Mouse (Mus musculus) cerebellum, adult 2 months (tissue): ENCODE measurements at regions not wholly inside any gene's neighbourhood (a gene's known extent, or its start where the extent isn't known, plus 50 kb on each side); places are given as distances from the start of the nearest gene placed in this dataset.
A peak's percentile ranks its signal among the peaks of the same experiment; 100 is the strongest.

Experiments
- DNase-seq, 2 experiments: peaks; one replicate each; pipeline ENCODE4 v3.0.0; 2021
- H3K27ac ChIP-seq: fragments of 200-500 bp; 2 replicates; pipeline ENCODE4 v1.5.1; 2012; ENCODE audit warnings: low read length, control low read depth, inconsistent platforms; ENCODE audit not compliant: insufficient read depth
- H3K27me3 ChIP-seq: fragments of 200-500 bp; 2 replicates; pipeline ENCODE4 v1.6.1; 2012; ENCODE audit warnings: inconsistent platforms, mild to moderate bottlenecking, low read length, moderate library complexity; ENCODE audit not compliant: control insufficient read depth, insufficient read depth
- H3K4me1 ChIP-seq: fragments of 200-500 bp; 2 replicates; pipeline ENCODE4 v1.6.1; 2011; ENCODE audit warnings: low read length; ENCODE audit not compliant: control insufficient read depth, insufficient read depth
- H3K4me3 ChIP-seq: fragments of 200-500 bp; replicated peaks from 2 replicates; pipeline ENCODE3; 2011; ENCODE audit warnings: mild to moderate bottlenecking, low read depth, low read length, control low read depth; ENCODE audit not compliant: insufficient read depth
- CTCF ChIP-seq: fragments of 200-500 bp; IDR thresholded peaks from 2 replicates; pipeline ENCODE4 v1.5.1; 2011; ENCODE audit warnings: low read depth, mild to moderate bottlenecking, control low read depth, low read length, moderate library complexity, borderline replicate concordance; ENCODE audit not compliant: insufficient read depth
- POLR2A ChIP-seq: fragments of 200-500 bp; IDR thresholded peaks from 2 replicates; pipeline ENCODE4 v1.6.1; 2011; ENCODE audit warnings: low read length, control low read depth, borderline replicate concordance; ENCODE audit not compliant: insufficient read depth
- WGBS: fragments of 180-500 bp; shearing (Covaris S2); methylation state at CpG from one replicate; pipeline ENCODE4 v1.1.7; 2018; 5-methylcytosine and 5-hydroxymethylcytosine counted together

- TF ChIP-seq POLR2A = no peak
- no peak for TF ChIP-seq CTCF
- Histone ChIP-seq H3K27me3 (no peaks in the 10 kb centered on the region), H3K4me1 (peaks cover 7% of the 10 kb centered on the region; the same call in 1 of the 2 replicates), H3K4me3 (peak overlapping the region; percentile 16), H3K27ac (no peak overlapping the region)
- peak; percentile 12 to 14 for DNase-seq
- WGBS = 27% methylated on average over 6 of the region's 6 CpGs
Observed at GRCm38 (mm10) chr3:137547938-137548337, 73.5 kb upstream of the Ddit4l start.

- H3K27me3 ChIP-seq = no peaks in the 10 kb centered on the region
- DNase-seq = no peak
- no peak overlapping the region for H3K4me3 ChIP-seq
- WGBS = 97% methylated on average over 4 of the region's 4 CpGs
- H3K4me1 ChIP-seq = peaks cover 7% of the 10 kb centered on the region; the same call in 1 of the 2 replicates
- no peak for TF ChIP-seq POLR2A
- no peak for TF ChIP-seq CTCF
- no peak overlapping the region for H3K27ac ChIP-seq
Observed at GRCm38 (mm10) chr3:137550708-137551107, 70.7 kb upstream of the Ddit4l start.

GRCm38 (mm10) chr3:137552472-137553336 lies 68.7 kb upstream of the Ddit4l start:
- H3K4me3 ChIP-seq = no peak overlapping the region

GRCm38 (mm10) chr3:137560851-137561449 lies 60.5 kb upstream of the Ddit4l start:
- DNase-seq = peak; percentile 71 to 90
- Histone ChIP-seq H3K4me3 (no peak overlapping the region), H3K4me1 (peaks cover 6% of the 10 kb centered on the region), H3K27ac (no peak overlapping the region), H3K27me3 (no peaks in the 10 kb centered on the region)
- 12% methylated on average over 6 of the region's 6 CpGs for WGBS
- TF ChIP-seq POLR2A = no peak
- no peak for TF ChIP-seq CTCF

More at GRCm38 (mm10) chr3:137552472-137553336, 68.7 kb upstream of the Ddit4l start:
- Histone ChIP-seq H3K27me3 (no peaks in the 10 kb centered on the region), H3K4me1 (peaks cover 5% of the 10 kb centered on the region; the same call in 1 of the 2 replicates), H3K27ac (no peak overlapping the region)
- TF ChIP-seq CTCF = no peak
- no peak for TF ChIP-seq POLR2A
- WGBS = 84% methylated on average over 12 of the region's 12 CpGs
- DNase-seq = no peak

- DNase-seq = peak in 1 of 2 experiments; percentile 9
Observed at GRCm38 (mm10) chr3:137561986-137562385, 59.4 kb upstream of the Ddit4l start.

DNA sequence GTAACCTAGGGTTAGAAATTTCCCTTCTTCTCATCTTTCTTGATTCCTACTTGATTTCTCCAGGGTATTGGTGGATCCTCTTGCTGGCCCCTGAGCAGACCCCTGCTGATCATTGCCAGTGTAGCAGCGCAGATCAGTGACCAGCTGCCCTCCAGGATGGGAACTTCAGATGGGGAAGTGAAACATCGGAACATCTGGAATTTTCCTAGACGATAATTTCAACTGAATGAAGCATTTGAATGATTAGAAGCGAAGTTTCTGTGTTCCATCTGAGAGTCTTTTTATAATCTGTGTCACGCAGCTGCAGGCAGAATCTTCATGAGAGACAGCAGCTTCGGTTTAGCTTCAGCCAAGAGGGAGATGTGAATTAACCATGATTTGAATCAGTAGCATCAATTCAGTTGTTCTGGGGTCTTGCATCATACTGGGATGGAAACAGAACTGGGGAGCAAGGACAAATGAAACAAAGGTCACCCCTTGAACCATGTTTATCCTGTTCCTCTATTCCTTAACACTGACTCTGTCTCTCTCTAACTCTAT lies 57.8 kb upstream of the Ddit4l start:
- TF ChIP-seq POLR2A (no peak), CTCF (no peak)
- Histone ChIP-seq H3K27ac (no peak overlapping the region), H3K27me3 (no peaks in the 10 kb centered on the region), H3K4me1 (peaks cover 6% of the 10 kb centered on the region), H3K4me3 (no peak overlapping the region)
- 87% methylated on average over 6 of the region's 6 CpGs for WGBS
- no peak for DNase-seq

More at GRCm38 (mm10) chr3:137561986-137562385, 59.4 kb upstream of the Ddit4l start:
- no peak for TF ChIP-seq POLR2A
- TF ChIP-seq CTCF = no peak
- WGBS = 88% methylated on average over 2 of the region's 2 CpGs
- H3K27me3 ChIP-seq = no peaks in the 10 kb centered on the region
- no peak overlapping the region for H3K27ac ChIP-seq
- H3K4me3 ChIP-seq = no peak overlapping the region
- peaks cover 6% of the 10 kb centered on the region for H3K4me1 ChIP-seq

GRCm38 (mm10) chr3:137564282-137564681 lies 57.1 kb upstream of the Ddit4l start:
- no peak for TF ChIP-seq POLR2A
- no peak for TF ChIP-seq CTCF
- Histone ChIP-seq H3K27ac (no peak overlapping the region), H3K4me3 (no peak overlapping the region), H3K27me3 (no peaks in the 10 kb centered on the region), H3K4me1 (peaks cover 6% of the 10 kb centered on the region)
- WGBS = 89% methylated on average over 5 of the region's 5 CpGs
- no peak for DNase-seq
